Mouse (Mus musculus) forelimb bud, embryonic 11.5 days (tissue): ENCODE measurements around the gene Hc.

Source experiments
- DNase-seq: peaks from one replicate; pipeline ENCODE4 v3.0.0-alpha.2; 2012; ENCODE audit warnings: low read depth, low spot score

Hc gene

DNA sequence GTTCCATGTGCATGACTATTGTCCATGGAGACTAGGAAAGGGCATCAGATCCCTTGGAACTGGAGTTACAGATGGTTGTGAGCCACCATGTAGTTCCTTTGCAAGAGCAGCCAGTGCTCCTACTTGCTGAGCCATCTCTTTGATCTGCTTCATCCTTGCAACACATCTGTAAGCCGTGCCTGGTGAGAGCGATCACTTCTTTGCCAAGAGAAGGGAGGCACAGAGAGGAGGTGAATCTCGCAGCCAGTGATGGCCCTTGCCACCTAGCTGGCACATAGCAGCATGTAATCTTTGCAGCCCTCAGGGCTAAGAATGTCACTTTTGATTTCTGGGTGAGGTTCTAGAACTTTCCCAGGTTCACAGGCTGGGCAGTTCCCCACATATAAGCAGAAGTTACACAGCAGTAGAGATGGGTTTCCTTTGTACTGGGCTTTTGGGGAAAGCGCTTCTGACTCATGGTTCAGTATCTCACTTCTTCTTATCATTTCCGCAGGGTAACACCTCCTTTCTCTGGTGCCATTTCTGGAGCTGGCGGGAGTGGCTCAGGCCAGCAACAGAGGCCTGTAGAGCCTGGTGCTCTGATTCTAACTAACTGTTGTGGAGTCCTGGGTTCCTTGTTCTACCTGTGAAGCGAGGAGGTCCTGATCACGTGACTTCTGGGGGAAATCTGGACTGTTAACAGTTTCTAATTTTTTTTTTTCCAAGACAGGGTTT is 84.1 kb downstream of the Hc start:
- no peak for DNase-seq

DNA sequence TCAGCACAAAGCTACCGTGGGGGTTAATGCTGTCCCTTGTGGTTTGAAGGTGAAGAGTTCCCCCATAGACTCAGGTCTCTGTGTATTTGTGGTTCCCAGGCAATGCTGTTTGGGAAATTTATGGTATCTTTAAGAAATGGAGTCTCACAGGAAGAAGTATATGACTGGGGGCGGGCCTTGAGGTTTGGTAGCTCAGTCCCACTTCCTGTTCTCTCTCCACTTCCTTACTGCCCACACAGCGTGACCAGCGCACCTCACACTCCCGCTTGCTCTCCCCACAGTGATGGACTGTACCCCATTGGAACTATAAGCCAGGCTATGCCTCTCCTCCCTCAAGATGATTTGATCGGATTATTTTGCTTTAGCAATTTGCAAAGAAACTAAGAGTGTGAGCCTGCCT is 84.8 kb downstream of the Hc start:
- no peak for DNase-seq

DNA sequence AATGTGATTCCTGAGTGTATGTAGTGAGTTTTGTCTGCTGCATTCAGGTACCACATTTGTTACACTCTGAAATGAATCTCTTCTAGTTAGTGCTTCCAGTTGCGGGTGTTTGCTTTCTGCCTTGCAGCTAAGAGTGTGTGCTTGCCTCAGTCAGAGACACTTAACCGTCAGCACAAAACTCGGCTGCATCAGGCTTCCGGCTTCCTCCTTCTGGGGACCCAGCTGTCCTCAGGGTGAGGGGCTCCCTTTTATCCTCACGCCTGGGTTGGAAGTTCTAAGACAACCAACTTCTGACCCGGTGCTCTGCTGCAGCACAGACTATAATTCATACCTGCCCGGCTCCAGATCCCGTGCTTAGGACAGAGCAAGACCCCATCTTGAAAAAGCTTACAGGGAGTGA is 88.2 kb downstream of the Hc start:
- no peak for DNase-seq

DNA sequence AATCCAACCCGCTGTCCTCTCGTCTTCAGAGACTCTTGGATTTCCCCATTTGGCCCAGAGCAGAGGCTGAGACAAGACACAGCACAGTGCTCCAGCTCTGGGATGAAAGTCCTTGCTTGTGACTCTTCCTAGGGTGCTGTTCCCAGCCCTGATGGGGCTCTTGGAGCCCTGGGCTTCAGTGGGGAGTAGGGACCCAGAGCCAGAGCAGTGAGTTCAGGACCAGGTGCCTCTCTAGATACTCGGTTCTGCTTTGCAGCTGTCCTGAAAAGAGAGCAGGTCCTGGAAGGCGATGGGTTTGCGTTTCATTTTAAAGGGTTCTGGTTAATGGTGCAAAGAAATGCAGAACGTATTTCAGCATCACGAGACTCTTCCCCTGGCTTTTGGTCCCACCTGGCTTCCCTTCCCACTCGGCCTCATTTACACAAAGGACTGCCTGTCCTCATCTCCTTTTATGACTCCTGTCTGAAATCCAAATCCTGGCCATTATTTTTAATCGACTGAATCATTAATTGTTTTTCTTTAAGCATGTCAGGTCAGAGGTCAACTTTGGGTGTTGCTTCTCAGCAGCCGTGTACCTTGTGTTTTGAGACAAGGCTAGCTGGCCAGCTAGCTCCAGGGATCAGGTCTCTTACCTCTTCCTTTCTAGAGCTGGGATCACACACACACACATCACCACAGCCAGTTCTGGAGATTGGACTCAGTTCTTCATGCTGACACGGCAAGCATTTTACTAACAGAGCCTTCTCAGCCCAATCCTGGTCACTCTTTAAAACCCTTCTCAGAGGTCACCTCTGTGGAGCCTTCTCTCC is 90.0 kb downstream of the Hc start:
- no peak for DNase-seq

DNA sequence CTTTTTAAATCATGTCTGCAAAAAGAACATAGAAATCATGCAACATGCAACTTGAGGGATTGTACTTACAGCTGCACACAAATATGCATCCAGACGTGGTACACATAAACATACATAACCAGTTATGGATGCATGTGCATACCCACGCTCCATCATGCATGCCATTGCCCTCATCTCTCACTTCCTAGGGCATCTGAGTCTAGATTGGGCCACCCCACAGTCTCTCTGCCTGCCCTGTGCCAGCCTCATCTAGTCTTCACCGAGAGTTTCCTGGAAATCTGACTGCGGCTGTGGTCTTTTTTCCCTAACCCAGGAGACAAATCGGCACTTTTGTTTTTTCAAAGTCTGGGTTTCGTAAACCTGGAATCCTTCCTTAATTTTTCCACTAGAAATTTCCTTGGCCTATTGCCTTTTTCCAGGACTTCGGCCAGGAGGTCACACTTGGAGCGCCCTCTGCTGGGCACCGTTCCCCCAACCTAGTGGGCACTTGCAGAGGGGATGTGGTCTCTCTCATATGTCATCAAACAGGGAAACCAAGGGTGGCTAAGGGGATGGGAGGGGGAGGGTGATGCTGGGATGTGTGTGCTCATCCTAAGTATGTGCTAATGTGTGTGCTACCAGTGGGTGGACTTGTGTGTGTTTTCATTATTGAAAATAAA is 91.0 kb downstream of the Hc start:
- DNase-seq, result peak; percentile 57

DNA sequence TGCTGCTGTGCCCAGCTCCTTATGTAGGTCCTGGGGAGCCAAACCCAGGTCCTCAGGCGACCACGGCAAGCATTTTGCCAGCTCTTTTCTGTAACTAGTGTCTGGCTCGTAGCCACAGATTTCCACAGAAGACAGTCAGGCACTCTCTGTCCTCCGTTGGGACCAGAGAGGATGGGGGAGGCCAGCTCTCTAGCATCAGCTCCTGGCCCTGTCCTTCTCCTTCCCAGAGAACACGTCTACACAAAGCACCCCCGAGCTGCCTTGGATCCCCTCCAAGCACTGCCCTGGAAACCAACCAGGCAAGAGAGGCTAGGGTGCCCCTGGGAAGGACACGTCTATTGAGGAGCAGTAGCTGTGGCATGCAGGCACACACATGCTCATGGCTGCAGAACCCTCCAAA is 92.1 kb downstream of the Hc start:
- no peak for DNase-seq

DNA sequence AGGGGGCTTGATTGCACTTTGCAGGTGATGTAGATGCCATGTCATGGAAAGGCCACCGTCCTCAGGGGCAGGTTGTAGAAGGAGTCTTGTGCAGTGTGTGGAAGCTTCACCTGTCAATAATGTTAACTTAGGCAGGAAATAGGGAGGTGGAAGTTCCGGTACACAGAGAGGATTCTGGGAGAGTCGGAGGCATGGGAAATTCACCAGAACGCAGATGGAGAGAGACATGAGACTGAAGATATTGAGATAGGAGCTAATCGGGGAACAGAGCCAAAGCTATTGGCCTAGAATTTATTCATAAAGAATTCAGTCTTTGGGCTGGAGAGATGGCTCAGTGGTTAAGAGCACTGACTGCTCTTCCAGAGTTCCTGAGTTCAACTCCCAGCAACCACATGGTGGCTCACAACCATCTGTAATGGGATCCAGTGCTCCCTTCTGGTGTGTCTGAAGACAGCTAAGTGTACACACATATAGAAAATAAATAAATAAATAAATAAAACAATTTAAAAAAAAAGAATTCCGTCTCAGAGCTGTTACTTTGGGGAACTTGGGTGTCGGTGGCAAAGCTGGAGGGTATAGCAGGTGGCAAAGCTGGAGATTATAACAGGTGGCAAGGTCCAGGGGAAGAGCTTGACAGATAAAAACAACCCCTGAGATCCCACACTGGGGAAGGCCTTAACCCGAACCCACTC is 94.8 kb downstream of the Hc start:
- DNase-seq, result no peak

DNA sequence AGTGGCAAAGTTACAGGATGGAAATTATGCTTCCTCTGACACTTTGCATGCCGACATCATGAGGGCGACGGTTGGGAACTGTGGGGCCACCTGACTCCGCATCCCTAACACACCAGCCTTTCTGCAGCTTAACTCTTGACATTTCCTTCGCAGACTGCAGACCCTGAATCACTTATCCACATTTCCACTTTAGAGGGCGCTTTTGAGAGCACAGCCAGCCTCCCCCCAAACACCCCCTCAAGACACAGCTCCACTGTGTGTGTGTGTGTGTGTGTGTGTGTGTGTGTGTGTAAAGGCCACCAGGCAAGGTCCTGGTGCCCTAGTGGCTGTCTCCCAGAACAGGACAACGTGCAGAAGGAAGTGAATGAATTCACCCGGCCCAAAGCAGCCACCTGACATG is 95.4 kb downstream of the Hc start:
- DNase-seq, result no peak

DNA sequence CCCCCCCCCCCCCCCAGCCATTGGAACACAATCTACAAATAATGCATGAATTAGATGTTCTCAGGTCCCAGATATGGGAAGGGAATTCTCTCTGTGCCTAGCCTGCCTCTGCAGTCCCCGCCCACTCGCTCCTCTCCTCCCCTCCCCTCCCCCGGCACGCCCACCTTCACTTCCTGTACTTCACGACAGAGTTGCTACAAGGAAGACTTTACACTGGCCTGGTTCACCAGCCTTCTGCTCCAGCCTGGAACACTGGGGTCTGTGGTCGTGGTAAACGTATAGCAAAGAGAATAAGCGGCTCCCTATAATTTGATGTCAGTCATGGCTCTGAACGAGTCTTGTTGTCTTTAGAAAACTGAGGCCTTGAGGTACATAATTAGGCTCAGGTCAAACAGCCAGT is 95.9 kb downstream of the Hc start:
- no peak for DNase-seq

DNA sequence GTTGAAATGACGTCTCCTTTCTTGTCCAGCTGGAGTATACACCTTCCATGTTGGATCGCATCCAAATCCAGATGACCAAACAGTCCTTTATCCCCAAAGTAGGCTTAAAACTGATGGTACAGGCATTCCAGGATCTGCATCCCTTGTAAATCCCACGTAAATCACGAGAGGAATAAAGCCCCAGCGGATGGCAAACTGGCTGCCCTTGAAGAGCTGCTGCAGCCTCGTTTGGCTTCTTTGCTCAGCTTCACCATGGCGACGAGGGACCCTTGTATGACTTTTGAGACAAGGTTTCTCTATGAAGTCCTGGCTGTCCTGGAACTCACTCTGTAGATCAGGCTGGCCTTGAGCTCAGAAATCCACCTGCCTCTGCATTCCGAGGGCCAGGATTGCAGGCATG is 96.6 kb downstream of the Hc start:
- DNase-seq, result no peak

DNA sequence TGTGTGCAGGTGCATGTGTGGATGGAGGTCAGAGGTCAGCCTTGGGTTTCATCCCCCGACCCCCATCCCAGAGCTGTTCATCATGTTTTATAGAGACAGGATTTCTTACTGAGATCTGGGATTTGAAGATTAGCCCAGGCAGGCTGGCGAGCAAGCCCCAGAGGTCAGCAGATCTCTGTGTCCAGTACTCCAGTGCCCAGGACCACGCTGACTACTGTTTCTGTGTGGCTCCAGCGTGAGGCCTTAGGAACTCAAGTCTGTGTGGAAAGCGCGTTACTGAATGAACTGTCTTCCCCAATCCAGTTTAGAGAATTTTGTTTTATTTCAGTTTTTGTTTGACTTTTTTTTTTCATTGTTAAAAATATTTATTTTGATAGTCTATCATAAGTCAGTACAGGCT is 97.0 kb downstream of the Hc start:
- DNase-seq, result no peak

DNA sequence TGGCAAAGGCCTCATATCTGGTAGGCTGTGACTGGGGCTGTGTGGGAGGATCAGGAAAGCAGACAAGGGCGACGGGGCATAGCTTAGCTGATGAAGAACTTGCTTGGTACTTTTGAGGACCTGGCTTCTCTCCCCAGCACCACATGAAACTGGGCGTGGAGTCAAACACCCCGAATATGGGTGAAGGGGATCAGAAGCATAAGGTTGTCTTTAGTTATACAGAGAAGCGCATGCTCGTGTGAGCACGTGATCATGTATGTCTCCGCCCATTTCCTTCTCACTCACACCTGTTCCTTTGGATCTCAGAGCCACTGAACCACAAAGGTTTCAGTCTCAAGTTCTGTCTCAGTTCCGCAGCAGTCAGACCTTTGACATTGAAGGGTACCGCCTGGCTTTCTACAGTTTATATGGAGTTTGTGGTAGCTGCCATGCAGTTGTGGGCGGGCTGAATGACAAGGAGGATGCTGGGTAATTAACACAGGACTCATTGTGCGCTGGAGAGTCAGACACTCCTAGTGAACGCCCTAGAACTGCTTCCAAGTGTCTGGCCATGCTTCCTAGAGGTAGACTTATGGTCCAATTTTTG is 97.8 kb downstream of the Hc start:
- no peak for DNase-seq

DNA sequence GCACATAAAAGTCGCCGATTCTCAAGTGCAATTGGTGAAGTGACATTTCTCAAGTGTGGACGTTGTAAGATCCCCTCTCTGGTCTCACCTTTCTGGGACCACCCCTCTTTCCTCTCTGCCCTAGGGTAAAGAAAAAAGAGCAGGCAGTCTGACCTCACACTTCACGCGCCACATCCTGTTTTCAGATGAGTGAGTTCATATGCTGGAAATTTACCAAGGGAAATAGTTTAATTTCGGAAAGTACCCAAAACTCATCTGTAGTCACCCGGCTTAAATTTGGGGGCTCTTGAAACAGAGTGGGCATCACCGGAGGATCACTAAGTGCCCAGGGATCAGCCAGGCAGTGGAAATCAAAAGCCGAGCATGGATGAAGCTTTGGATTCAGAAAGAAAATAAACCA is 98.3 kb downstream of the Hc start:
- no peak for DNase-seq

DNA sequence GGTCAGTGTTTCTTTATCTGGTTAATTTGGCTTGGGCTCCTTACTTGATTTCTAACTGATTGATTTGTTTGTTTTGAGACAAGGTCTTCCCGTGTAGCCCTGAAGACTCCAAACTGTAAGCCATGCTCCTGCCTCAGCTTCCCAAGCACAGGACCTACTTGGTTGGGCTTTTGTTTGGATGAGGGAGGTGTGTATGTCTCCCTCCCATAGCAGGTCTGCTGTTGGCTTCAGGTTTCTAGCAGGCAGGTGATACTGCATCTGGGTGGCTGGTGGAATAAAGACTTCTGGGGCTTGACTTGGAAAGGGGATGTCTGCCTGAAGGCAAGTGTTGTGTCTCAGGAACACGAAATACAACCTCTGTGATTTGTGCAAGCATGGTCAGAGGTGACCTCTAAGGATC is 99.0 kb downstream of the Hc start:
- DNase-seq, result no peak

DNA sequence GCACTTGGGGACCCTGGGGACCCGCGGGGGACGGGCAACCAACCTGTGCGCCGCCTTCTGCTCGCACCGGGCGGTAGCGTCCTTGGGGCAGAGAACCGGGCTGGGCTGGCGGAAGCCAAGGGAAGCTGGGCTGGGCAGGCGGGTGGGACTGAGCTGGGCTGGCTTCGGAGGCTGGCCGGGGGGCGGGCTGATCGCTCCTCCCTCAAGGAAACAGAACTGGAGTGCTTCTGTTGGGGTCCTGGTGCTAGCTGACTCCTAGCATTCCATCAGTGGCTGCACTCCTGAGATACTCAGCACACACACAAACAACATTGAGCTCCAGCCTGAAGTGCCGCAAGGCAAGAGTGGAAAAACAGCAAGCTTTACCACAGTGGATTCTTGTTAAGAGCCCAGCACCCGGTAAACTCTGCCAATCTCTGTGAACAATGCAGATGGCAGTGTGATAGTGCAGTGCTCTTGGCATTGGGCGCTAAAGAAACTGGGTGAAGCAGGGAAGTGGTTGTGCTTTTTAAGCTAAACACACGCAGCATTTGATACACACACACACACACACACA is 99.7 kb downstream of the Hc start, which contains the start of gene Traf1:
Gene Traf1 (minus strand): TSS at position 292 of the 556 bp plus-strand sequence.
- DNase-seq, result no peak

DNA sequence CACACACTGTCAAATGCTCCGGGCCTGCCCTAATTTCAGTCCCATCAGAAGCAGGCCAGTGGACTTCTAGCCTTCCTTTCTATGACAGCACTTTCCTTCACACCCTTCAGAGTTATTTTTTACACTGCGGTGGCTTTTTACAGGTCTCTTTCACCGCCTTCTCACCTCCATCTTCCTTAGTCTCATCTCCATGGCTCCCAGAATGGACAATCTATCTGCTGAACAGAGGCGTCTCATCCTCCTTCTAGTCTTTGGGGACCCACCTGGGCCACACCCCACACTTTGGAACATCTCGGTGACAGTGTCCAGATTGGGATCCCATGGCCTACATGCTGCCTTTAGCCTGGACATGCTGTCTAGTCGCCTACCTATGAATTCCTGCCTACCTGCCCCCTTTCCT is 100.3 kb downstream of the Hc start:
- DNase-seq, result no peak

DNA sequence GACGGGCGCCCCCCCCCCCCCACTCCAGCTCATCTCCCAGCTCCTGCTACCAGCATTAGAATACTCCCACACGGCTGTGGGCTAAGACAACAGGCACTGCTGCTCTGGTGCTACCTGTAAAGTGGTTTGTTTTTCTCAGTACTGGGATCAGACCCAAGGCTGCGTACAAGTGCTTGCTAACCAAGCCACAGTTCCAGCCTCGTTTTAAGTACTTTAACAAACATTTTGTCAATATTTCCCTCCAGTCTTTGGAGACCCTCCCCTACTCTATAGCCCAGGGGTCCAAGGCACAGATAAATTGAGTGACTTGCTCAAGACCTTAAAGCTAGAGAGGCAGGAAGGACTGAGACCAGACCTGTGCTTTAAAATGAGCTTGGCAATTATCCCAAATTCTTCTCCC is 100.8 kb downstream of the Hc start:
- no peak for DNase-seq

DNA sequence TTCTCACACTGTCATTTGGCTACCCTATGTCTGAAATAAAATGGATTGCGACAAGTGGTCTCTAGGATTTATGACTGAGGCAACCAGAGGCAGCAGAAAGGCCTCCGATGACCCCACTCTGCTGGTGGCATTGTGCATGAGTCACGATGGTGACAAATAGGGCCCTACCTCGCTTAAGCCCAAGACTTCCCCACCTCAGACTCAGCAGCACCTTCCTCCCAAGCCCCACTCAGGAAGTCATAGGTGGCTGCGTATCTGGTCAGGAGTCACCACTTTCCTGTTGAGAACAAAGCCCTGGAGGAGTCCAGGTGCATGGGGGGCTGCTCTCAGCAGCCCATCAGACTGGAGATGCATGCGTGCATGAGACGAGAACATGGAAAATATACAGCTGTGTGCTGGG is 102.7 kb downstream of the Hc start:
- DNase-seq, result no peak

DNA sequence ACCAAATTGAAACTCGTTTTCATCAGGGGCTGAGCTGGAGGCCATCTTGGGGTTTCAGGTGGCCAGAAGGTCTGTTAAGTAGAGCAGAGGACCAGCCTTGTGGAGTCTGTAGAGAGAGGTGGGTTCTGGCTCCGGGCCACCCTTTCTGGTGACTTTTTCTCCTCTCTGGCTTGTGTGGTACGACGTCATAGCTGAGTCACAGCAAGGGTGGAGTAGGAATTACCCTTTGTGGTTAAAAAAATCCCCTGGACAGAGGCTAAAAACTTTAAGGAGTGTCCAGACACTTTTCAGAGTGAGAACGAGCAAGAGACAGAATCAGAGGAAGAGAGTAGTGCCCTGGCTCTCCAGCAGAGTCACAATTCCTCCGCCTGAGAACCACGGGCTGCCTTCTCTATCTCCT is 103.2 kb downstream of the Hc start:
- DNase-seq, result no peak

DNA sequence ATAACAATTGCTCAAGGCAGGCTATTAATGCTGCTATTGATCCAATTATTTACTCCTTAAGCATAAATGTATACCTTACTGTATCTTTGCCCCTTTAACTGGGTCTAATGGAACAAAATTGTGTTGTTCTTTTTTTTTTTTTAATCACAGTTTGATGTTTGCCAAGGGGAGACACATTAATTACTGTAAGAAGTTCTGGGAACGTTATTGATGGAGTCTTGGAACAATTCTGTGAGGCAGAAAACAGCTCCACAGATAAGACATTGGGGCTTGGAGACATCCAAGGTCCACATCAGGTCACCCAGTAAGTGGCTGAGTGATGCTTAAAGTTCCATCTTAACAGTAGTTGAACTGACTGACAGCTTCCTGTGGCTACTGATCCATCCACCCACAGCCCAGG is 103.8 kb downstream of the Hc start:
- no peak for DNase-seq

DNA sequence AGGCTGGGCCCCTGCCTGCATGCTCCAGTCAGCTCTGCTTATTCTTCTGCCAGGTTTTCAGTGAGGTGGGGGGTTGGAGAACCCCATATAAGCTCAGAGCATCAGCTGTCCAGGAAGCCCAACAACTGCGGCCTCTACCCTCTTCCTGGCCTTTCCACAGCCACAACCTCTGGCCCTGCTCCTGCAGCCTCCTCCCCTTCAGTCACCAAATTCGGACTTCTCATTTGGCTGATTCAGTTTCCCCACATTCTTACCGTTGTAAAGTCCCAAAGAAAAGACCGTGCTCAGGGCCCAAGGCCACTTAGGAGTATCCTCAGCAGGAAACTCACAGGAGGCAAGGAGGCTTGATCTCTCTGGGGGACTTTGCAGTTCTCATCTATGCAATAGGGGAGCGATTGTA is 104.3 kb downstream of the Hc start:
- DNase-seq, result no peak

DNA sequence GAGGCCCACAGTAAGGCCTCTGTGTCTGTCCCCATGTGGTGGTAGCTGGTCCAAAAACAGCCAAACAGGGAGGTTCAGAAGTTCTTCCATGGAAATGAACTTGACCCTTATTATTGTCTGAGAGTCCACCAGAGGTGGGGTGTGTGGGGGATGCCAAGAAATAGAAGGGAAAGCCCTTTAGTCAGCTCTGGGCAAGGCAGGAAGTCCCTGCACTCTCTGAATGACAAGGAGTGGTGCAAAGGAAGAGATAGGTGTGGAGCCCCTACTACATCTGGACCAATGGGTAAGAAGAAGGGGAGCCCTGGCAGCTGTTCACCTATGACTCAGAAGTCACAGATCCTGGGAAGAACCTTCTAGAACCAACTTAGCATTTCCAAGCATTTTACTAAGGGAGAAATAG is 106.9 kb downstream of the Hc start:
- DNase-seq, result no peak
